Mouse (Mus musculus): ENCODE measurements around the gene Prkch.

The Prkch gene

DNA sequence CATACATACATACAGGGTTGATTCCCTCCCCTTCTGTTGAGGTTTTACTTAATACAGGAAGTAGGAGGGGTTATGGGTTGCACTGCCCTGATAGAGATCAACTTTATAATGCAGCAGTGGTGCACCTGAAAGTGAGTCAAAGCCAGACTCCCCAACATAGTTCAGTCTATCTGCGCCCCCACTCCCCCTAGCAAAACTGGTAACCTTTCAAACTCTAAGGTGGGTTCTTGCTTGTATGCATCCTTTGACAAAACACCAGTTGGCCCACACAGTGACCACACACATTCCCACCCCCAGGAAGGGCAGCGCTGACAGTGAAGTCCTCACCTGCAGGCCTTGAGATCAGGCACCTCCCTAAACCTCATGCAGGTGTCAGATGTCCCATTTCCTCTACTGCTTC lies 135.9 kb downstream of the Prkch start:
- DNase-seq, result no peak

DNA sequence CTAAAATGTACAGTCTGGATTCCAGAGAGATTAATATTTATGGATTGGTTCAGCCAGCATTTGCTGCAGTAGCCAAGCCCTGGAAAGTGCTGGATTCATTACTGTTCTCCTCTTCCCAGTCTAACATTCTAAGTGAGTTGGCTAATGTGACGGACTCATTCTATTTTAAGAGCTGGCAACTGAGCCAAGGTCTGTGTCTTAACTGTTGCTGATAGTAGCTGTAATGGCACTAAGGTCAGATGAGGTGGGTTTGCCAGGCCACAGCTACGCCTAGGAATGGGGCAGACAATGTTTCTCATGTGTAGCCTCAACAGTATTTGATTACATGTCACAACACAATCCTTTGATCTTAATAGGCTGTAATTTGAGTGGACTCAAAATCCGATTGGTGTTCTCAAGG lies 137.5 kb downstream of the Prkch start:
- DNase-seq, result no peak

DNA sequence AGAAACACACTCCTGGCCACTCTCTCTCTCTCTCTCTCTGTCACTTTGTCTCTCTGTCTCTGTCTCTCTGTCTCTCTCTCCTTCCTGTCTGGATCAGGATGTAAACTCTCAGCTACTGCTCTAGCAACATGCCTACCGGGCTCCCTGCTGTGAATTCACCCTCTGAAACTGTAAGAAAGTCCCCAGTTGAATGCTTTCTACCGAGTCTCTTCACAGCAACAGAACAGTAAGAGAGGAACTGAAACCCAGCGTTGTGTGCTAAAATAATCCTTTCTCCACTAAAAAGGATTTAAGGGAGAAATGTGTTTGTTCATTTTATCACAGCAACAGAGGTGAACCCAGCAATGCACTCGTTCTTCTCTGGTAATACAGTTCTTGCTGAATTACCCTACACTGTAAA lies 138.5 kb downstream of the Prkch start:
- no peak for DNase-seq

DNA sequence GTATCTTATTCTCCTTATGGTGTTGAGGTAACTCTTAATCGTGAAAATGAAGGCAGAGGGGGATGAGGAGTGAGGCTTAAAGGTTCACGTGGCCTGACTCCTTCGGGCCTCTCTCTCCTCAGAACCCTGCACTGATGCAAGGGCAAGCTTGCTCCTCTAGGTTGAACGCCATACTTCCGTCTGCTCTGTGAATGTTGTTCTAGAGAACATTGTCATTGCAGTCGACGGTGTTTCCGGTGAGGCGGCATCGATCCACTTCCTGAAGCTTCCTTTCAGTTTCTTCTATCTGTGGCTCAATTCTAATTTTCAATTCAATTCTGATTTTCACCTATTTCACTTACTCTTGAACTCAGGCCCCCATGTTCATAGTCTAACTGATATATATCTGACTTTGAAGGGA lies 139.3 kb downstream of the Prkch start:
- no peak for DNase-seq

DNA sequence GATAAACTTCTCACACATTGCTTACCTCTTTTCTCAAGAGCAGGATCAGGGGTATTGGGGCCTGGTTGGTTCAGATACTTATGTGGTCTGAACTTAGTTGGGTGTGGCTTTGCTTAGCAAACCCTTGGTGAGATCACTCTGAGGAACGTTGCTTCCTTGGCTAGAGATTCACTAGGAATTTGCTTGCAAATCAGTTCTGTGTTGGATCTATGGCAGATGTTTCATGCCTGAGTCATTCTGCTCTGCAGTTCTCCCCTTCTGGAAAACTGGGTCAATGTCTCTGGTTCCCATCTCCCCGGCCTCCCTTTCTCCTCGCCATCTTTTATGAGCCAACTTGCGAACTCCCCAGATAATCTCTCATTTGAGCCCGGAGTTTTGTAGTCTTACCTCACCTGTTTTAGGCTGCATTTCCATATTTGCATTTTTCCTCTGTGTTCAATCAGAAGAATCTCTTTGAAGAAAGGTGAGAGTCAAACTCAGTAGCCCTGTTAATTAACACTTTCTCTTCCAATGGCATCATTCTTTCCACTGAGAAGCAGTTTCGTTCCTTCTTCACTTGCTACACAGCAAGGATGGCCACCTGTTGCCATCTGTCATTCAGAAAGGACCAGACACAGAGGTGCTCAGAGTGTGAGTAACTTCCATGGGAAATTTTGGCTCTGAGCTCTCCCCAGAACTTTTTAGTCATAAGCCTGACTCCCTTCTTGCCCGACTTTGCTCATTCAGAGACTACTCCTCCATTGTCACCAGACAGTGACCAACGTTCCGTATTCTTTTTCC lies 141.4 kb downstream of the Prkch start:
- no peak for DNase-seq

DNA sequence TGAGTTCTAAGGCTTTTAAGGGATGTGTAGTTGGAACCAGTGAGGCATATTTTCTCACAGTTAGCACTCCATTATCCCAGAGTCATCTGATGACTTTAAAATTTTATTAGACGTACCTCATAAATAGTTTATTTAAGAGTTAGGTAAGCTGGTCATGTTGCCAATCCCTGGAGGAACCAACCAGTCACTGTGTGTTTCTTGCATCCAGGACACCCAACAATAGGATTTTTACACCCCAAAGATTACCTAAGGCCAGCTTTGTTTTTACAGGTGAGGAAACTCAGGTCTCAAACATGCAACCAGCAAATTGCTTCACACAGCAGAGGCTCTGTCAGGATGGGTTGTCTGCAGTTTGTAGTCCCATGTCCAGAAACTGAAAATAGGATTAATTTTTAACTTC lies 142.4 kb downstream of the Prkch start:
- no peak for DNase-seq

DNA sequence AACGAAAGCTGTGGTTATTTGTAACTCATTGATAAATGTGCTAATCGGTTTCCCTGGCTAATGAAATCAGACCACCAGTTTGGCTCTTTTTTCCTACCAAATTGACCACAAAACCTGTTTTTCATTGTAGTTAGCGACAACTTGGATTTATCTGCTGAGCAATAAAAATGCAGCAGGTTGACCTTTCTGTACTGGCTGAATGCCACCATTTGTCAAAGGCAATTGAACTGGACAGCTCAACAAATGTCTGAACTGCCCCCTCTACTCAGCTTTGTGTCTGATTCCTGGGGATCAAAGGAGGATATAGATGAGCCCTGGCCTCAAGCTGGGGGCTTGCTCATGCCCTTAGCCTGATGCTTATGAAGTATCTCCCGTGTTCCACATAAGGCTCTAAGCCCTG lies 146.0 kb downstream of the Prkch start:
- DNase-seq, result peak; percentile 22

DNA sequence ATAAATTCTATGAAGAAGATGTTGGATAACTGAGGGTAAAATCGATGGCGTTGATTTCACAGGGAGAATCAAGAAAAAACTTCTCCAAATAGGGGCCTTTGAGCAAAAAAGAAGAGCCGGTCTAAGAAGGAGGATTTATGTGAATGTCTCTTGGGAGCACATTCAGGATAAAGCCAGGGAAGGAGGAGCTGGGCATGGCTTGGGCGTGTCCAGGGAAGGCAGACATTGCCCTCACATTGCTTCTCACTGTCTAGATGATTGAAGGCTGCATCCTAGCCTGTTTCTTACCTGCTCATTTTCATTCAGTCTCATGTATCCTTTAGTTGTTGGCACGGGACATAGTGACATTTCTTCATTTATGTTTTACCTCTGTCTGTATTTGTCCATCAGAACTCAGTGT lies 146.5 kb downstream of the Prkch start:
- no peak for DNase-seq

DNA sequence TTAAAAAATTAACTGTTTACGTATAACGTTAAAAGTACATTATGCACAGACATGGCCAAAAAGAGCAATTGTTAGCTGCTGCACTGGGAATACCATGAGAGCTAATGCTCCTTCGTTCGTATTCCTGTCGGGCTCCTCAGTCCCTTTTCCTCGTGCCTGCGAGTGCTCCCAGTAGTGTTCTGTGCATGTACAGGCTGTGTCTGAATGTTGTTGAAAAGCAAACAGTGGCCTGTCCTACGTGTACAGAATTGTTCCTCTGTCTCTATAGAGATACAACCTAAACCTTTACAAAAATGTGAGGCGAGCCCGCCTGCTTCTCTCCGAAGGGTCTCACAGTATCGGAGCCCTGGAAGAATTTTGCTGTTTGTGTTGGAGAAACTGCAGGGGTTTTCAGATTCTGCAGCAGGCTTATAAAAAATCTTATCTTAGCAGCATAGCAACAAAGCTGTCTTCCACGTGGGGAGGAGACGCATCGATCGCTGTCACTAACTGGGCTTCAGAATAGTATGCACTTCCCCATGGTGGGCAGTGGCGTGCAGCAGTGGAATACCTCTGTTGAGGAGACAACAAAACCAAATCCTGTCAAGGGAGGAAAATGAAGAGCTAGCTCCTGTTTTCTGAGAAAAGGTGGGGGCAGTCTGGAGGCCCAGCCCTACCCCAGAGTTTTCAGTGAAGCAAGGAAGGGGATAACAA lies 147.4 kb downstream of the Prkch start:
- no peak for DNase-seq

DNA sequence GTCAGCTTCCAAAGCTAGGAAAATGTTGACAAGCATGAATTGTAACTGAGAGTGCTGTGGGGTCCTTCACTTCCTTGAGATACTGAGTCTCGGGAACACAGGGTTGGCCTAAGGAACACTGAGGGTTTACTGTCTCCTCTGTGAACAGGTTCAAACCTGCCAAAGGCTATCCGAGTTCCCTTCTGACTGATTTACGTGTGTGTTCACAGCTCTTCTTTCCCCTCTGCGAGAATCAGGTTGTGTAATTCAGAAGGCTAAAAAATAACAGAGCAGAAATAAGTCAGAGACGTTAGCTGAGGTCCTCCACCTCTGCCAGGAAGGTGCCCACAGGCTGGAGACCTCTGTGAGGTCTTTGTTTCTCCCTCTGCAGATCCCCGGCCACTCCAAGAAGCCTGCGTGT lies 148.3 kb downstream of the Prkch start:
- no peak for DNase-seq

DNA sequence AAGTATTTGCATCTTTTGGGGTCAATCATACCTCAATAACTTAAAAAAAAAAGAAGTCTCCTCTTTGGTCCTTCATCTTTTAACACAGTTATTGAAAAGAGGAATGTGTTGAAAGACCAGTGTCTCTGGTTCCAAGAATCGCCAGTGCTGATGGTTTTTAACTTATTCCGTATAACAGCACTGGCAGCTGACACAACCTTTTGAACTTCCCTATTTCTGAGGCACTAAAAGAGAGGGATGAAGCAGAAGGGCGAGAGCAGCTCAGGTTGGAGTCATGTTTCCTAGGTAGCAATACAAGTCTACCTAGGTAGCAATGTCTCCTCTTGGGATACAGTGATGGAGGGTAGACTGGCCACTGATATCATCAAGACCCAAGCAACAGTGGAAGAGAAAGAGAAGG lies 152.3 kb downstream of the Prkch start:
- DNase-seq, result no peak

DNA sequence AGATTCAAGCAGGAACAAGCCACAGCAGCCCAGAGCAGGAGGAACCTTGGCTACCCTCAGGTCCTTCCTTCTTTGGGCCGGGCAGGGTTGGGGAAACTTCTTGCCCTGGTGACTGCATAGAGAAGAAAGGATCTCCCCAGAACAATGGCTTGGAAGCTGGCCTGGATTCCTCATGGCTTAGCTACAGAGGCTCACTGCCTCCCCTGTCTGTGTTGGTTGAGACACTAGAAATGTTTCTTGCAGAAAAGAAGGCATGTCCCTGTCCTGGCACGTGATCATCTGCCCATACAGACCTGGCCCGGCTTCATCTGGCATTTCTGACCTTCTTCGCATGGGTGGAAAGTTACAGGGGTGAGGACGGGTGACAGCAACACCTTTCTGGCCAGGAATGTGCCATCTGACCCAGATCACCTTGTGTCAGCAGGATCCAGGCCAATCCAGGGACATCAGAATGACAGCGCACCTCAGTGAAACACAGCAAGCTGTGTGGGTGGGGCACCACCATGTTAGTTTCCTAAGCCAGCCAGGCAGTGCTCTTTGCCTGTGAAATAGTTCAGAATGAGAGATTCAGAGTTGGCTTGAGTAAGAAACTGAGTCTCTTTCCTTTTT lies 155.1 kb downstream of the Prkch start:
- DNase-seq, result peak; percentile 23

DNA sequence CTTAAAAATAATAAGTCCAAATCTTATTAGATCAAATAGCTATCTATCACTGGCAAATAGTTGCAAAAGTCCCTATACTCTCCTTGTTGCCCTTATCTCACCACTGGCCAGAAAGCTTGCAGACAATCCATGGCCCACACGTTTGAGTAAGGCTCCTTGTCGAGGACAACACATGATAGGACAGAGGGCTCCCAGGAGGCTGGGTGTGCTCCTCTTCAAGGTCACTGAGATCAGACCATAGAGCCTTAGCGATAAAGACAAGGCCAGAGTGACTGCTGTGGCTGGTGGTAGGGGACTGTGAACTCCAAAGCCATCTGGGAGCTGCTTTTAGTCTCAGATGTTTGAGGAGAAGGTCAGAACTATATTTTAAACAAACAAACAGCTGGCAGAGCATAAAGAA lies 158.0 kb downstream of the Prkch start:
- DNase-seq, result no peak

DNA sequence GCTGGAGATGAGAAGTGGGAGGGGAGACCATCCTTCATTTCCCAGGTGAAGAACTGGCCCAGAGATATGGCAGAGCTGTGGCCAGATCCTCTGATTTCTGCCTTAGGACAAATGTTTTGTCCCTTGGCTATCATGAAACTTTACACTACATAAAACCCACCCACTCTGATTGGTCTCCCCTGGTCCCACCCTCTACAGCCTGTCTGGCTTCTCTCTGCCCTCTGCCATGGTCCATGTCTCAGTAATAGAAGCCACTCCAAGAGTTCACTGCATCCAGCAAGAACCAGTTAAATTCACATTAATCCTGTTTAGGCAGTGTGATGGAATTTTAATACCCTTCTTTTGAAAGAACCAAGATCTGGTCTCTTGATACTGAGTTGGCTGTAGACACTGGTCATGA lies 158.5 kb downstream of the Prkch start:
- DNase-seq, result no peak

DNA sequence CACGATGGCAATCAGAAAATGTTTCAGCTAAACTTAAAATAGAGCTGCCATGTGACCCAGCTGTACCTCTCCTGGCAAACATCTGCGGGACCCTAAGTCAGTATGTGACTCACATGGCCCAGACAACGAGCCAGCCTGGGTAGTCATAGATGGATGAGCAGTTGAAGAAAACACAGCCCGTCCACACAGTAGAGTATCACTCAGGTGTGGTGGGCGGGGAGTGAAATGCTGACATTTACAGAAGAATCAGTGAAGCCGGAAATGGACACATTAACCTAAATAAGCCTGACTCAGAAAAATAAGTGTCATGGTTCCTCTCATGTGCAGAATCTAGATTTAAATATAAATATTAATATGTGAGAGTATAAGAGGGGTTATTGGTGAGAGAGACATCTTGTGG lies 161.5 kb downstream of the Prkch start:
- no peak for DNase-seq

DNA sequence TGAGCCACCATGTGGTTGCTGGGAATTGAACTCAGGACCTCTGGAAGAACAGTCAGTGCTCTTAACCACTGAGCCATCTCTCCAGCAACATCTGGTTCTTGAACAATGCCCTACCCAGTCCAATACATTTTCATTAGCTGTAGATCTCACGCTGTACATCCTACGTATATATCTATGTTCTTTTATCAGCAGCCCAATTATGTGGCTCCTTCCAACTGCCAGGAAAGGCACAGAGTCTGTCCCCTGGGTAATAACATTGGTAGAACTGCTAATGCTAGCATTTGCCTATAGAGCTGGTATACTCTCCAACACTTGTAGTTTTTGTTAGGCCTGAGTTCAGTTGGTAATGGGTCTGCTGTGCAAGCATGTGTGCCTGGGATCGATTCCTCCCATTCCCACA lies 163.8 kb downstream of the Prkch start:
- no peak for DNase-seq

DNA sequence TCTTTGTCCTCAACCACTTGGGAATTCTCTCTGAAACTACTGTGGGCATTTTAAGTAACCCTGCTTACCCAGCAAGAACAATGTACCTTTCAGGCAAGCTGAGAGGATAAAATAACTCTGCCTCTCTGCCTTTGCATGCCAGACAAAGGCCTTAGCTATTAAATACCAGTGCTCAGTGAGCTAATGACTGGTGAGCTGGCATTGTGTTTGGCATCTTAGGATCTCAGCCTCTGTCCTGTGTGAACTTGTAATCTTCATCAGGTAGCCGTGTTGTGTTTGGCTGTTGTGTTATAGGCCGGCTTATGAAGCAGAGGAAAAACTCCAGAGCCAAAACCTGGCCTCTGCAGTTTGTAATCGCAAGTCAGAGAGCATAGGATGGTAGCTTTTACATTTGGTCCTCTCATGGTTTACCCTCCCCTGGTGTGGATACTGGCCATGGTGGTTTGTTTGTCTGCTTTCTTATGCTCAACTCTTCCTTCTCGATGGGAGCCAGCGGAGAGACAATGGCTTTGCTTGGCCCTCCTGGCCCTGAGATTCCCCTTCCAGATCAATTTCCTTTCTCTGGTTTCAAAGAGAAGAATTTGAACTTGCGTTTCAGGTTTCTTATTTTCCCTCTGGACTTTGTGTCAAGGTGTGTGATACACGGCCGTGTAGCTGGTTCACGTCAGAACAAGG lies 170.0 kb downstream of the Prkch start:
- DNase-seq, result no peak

DNA sequence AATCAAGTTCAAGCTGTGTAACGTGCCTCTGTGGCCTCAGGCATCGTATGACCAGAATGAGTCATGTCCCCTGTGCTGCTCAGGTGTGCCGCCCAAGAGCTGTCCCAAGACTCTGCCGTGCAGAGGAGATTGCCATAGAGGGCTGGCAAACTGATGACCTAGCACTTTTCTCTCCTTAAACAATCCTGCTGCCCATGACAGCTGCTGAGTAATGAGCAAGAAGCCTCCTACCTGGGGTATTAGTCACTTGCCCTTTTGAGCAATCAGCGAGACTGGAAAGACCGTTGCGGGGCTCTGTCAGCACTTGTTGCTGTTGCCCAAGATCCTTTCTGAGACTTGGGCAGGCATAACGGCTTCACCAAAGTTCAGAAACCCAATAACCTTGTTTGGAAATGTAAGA lies 171.1 kb downstream of the Prkch start:
- DNase-seq, result no peak

DNA sequence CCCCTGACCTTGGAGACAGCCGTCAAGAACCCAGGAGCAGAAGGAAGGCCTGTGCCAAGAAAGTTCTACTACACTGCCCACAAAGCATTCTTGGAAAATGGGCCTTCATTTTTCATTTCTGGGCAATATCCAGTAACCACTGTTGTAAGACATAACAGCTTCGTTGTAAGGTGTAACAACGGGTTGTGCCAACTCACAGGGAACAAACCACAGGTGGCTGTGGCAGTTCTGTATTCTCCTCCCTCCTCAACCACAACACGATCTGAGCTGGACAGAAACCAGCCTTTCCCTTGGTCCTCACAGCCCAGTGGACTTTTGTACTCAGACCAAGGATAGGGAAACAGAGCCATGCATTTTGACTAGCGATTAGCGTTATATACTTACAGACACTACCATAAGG lies 171.9 kb downstream of the Prkch start:
- DNase-seq, result no peak

DNA sequence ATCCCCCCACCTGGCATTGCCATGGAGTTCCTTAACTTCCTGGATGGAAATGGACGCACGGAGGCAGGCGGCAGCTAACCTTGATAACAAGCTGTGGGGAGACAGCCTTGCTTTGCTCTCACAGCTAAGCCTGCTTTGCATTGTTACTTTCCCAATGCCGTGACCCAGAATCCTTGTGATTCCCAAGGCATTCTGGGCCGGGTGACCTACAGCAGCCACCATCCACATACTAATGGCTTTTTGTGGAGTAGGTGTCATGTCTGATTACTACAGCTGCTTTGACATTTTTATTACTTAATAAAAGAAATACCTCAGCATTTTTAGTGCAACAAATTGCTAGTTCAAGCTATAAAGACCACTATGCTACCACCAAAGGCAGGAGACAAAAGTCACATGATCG lies 177.4 kb downstream of the Prkch start:
- no peak for DNase-seq

DNA sequence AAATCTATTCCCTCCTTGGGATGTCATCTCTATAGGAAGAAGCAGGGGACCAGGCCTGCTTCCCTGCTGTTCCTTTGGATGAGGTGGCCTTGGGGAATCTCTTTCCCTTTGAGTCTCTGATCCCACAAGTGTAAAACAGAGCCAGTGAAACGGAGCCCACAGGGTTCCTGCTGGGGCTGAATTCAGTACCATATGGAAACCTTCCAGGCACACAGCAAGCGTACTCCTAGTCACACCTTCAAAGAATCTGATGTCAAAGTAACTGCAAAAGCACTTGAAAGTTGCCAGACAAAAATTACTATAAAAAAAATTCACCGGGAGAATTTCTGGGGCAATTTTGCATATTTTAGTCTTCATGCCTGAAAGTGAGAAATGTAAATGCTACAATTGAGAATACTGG lies 178.2 kb downstream of the Prkch start:
- no peak for DNase-seq

DNA sequence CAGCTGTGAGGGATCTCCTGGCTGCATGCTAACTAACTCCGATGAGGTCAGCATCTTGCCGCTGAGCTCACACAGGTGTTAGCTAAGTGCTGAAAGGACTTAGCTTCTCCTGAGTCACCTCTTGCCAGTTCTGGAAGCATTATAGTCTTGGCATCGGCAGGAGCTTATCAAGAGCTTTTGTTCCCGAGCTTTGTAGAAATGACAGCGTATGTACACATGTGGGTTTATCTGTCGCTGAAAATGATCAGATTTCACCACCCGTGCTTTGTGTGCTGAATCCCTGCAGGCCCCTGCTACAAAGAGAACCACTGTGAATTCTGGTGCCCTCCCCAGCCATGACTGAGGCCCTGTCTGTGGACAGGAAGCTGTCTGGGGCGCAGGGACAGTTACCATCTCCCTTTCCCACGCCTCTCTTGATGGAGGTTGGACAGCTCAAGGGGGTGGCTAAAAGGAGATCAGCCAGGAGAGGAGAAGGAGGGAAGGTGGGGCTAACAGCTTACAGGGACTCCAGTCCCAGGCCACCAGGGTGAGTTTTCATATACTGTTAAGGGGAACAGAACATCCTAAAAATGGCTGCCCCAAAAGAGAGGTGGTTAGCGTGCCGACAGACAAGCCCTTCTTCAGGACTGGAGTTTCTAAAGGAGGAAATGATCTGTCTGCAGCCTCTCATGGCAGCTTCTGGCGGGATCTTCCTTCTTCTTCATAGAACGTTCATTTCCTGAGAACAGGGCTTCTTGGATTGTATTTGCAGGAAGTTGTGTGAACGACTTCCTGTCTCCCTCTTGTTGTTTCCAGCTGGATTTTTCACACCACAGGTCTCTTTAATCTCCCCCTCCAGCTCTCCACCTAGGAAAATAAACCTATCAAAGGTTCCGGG lies 180.3 kb downstream of the Prkch start:
- peak; percentile 33 for DNase-seq

DNA sequence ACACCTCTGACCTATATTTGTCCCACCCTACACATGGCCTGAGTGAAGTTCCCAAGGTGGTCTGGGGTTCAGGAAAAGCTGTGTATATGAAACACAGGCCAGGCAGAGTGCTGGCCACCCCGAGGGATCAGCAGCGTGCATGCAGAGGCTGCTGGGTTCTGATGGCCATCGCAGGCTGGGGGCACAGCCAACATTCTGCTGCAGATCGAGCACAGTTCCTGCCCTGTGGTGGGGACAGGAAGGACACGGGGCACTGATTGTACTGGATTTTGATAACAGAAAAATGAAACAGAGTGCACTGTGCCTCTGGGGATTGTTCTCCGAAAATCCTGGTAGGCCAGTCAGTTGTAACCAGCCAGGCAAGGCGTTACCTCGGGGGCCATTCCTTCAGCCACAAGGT lies 181.6 kb downstream of the Prkch start:
- peak; percentile 27 for DNase-seq

All from kidney, adult 9 months (tissue).